Mouse (Mus musculus): ENCODE results near the gene Itsn1. TPM values are rescaled to one million over a fixed set of nuclear protein-coding genes. Genes with fewer than 3 reads are reported as not detected.

Gene Itsn1
- polyA plus RNA-seq, 1 experiment from 2014 or later, result 32.5 TPM

DNA sequence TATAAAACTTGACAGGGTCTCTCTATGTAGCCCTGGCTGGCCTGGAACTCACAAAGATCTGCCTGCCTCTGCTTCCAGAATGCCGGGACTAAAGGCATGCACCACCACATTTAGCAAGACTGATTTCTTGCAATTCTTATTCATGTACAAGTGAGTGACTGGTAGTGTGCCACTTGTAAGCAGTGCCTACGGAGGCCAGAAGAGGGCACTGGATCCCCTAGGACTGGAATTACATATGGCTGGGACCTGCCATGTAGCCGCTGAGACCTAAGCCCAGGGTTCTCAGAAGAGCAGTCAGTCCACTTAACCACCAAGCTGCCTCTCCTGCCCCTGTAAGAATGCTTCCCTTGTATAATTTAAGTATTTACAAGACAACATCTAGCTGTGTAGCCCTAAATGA is 4.8 kb upstream of the Itsn1 start:
- Histone ChIP-seq H3K9ac (ENCODE audit: low read length) (no peak overlapping the region), H3K4me1 (ENCODE audit: control insufficient read depth, insufficient read depth, low read length) (no peaks in the 10 kb centered on the region), H3K27me3 (ENCODE audit: control insufficient read depth, insufficient read depth, low read length) (no peaks in the 10 kb centered on the region), H3K4me3 (ENCODE audit: low read depth, low read length) (no peak overlapping the region), H3K9me3 (ENCODE audit: control insufficient read depth, low read length) (no peaks in the 10 kb centered on the region), H3K36me3 (ENCODE audit: control insufficient read depth, insufficient read depth, low read length) (peaks cover 5% of the 10 kb centered on the region; the same call in 1 of the 2 replicates), H3K27ac (replicated peaks; ENCODE audit: low read depth, low read length) (no peak overlapping the region), H3K4me2 (ENCODE audit: low read depth, severe bottlenecking) (no peak overlapping the region)
- DNase-seq (ENCODE audit: low spot score) (peak; percentile 66), ATAC-seq (ENCODE audit: insufficient number of reproducible peaks, low FRiP score, low TSS enrichment, low read depth) (no peak)
- WGBS, result 52% methylated on average over 3 of the region's 3 CpGs

GRCm38 (mm10) chr16:91727433-91727832 is 1.6 kb upstream of the Itsn1 start:
- peak overlapping the region; percentile 77; the same call in 1 of the 2 replicates for H3K4me3 ChIP-seq (ENCODE audit: low read depth, low read length)
- H3K27ac ChIP-seq (replicated peaks; ENCODE audit: low read depth, low read length), result no peak overlapping the region
- H3K27me3 ChIP-seq (ENCODE audit: control insufficient read depth, insufficient read depth, low read length), result no peaks in the 10 kb centered on the region
- DNase-seq (ENCODE audit: low spot score) (no peak), ATAC-seq (ENCODE audit: insufficient number of reproducible peaks, low FRiP score, low TSS enrichment, low read depth) (no peak)
- H3K4me2 ChIP-seq (ENCODE audit: low read depth, severe bottlenecking), result peak overlapping the region; percentile 76; the same call in 1 of the 2 replicates
- no peaks in the 10 kb centered on the region; the same call in 1 of the 2 replicates for H3K4me1 ChIP-seq (ENCODE audit: control insufficient read depth, insufficient read depth, low read length)
- no peaks in the 10 kb centered on the region for H3K9me3 ChIP-seq (ENCODE audit: control insufficient read depth, low read length)
- WGBS, result 87% methylated on average over 15 of the region's 15 CpGs
- no peaks in the 10 kb centered on the region for H3K36me3 ChIP-seq (ENCODE audit: control insufficient read depth, insufficient read depth, low read length)
- H3K9ac ChIP-seq (ENCODE audit: low read length), result no peak overlapping the region

- DNase-seq (ENCODE audit: low spot score), result peak; percentile 98
- Histone ChIP-seq H3K9ac (ENCODE audit: low read length) (peak within 1 kb of the TSS; percentile 89), H3K27ac (replicated peaks; ENCODE audit: low read depth, low read length) (peak within 1 kb of the TSS; percentile 90), H3K9me3 (ENCODE audit: control insufficient read depth, low read length) (no peaks in the 10 kb centered on the region), H3K36me3 (ENCODE audit: control insufficient read depth, insufficient read depth, low read length) (no peaks in the 10 kb centered on the region), H3K27me3 (ENCODE audit: control insufficient read depth, insufficient read depth, low read length) (no peaks in the 10 kb centered on the region), H3K4me1 (ENCODE audit: control insufficient read depth, insufficient read depth, low read length) (no peaks in the 10 kb centered on the region; the same call in 1 of the 2 replicates), H3K4me2 (ENCODE audit: low read depth, severe bottlenecking) (peak within 1 kb of the TSS; percentile 76), H3K4me3 (ENCODE audit: low read depth, low read length) (peak within 1 kb of the TSS; percentile 77)
- 2% methylated on average over 46 of the region's 46 CpGs for WGBS
- ATAC-seq (ENCODE audit: insufficient number of reproducible peaks, low FRiP score, low TSS enrichment, low read depth), result peak; percentile 93
These were observed 687 bp upstream of the Itsn1 start, which contains the start of gene Cryzl1 for GRCm38 (mm10) chr16:91728123-91729065. Gene Cryzl1 (minus strand): TSS chr16:91728975.

DNA sequence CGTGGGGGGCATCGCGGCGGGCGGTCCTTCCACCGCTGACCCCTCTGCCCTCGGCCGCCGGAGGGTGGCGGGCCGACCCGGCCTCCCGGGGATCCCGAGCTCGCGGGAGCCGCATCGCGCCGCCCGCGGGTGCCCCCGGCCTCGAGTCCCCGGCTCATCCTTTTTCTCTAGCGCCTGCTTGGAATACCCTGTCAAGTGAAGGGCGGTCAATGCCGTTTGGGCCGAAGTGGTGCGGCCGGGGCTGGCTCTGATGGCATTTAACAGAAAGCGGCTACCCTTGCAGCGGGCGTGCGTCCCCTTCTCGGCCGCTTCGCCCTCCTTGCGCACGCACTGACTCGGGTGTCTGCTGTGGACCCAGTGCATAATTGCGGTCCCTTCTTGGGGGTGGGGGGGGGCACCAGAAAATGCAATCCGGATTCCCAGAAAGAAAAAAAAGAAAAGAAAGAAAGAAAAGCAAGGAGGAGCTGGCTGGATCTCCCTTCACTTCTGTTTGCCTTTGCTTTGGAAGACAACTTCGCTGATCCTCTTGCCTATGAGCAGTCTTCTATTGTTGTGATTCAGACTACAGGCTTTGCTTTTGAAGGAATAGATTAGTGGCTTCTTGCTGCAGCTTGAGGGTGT is 850 bp downstream of the Itsn1 start:
- peak overlapping the region; percentile 77 for H3K4me3 ChIP-seq (ENCODE audit: low read depth, low read length)
- peak; percentile 74 for DNase-seq (ENCODE audit: low spot score)
- H3K36me3 ChIP-seq (ENCODE audit: control insufficient read depth, insufficient read depth, low read length), result no peaks in the 10 kb centered on the region
- H3K4me1 ChIP-seq (ENCODE audit: control insufficient read depth, insufficient read depth, low read length), result no peaks in the 10 kb centered on the region; the same call in 1 of the 2 replicates
- H3K27ac ChIP-seq (replicated peaks; ENCODE audit: low read depth, low read length), result peak overlapping the region; percentile 90
- no peaks in the 10 kb centered on the region for H3K9me3 ChIP-seq (ENCODE audit: control insufficient read depth, low read length)
- no peak for ATAC-seq (ENCODE audit: insufficient number of reproducible peaks, low FRiP score, low TSS enrichment, low read depth)
- H3K27me3 ChIP-seq (ENCODE audit: control insufficient read depth, insufficient read depth, low read length), result no peaks in the 10 kb centered on the region
- WGBS, result under 1% methylated on average over 29 of the region's 44 CpGs
- H3K4me2 ChIP-seq (ENCODE audit: low read depth, severe bottlenecking), result peak overlapping the region; percentile 53
- peak overlapping the region; percentile 89 for H3K9ac ChIP-seq (ENCODE audit: low read length)

- peak overlapping the region; percentile 77 for H3K4me3 ChIP-seq (ENCODE audit: low read depth, low read length)
- WGBS, result 2% methylated on average over 11 of the region's 11 CpGs
- peak overlapping the region; percentile 53 for H3K4me2 ChIP-seq (ENCODE audit: low read depth, severe bottlenecking)
- no peaks in the 10 kb centered on the region for H3K36me3 ChIP-seq (ENCODE audit: control insufficient read depth, insufficient read depth, low read length)
- no peak overlapping the region for H3K27ac ChIP-seq (replicated peaks; ENCODE audit: low read depth, low read length)
- no peaks in the 10 kb centered on the region for H3K27me3 ChIP-seq (ENCODE audit: control insufficient read depth, insufficient read depth, low read length)
- peak overlapping the region; percentile 89 for H3K9ac ChIP-seq (ENCODE audit: low read length)
- no peaks in the 10 kb centered on the region; the same call in 1 of the 2 replicates for H3K4me1 ChIP-seq (ENCODE audit: control insufficient read depth, insufficient read depth, low read length)
- no peaks in the 10 kb centered on the region for H3K9me3 ChIP-seq (ENCODE audit: control insufficient read depth, low read length)
- DNase-seq (ENCODE audit: low spot score) (no peak), ATAC-seq (ENCODE audit: insufficient number of reproducible peaks, low FRiP score, low TSS enrichment, low read depth) (no peak)
These were observed 1.4 kb downstream of the Itsn1 start for GRCm38 (mm10) chr16:91730446-91730845.

GRCm38 (mm10) chr16:91732816-91733215 is 3.7 kb downstream of the Itsn1 start:
- DNase-seq (ENCODE audit: low spot score) (no peak), ATAC-seq (ENCODE audit: insufficient number of reproducible peaks, low FRiP score, low TSS enrichment, low read depth) (no peak)
- Histone ChIP-seq H3K9me3 (ENCODE audit: control insufficient read depth, low read length) (no peaks in the 10 kb centered on the region), H3K36me3 (ENCODE audit: control insufficient read depth, insufficient read depth, low read length) (no peaks in the 10 kb centered on the region), H3K4me1 (ENCODE audit: control insufficient read depth, insufficient read depth, low read length) (no peaks in the 10 kb centered on the region; the same call in 1 of the 2 replicates), H3K4me3 (ENCODE audit: low read depth, low read length) (no peak overlapping the region), H3K27me3 (ENCODE audit: control insufficient read depth, insufficient read depth, low read length) (no peaks in the 10 kb centered on the region), H3K27ac (replicated peaks; ENCODE audit: low read depth, low read length) (no peak overlapping the region), H3K9ac (ENCODE audit: low read length) (no peak overlapping the region), H3K4me2 (ENCODE audit: low read depth, severe bottlenecking) (no peak overlapping the region)
- 81% methylated on average over 2 of the region's 2 CpGs for WGBS

- Histone ChIP-seq H3K4me3 (ENCODE audit: low read depth, low read length) (no peak overlapping the region), H3K36me3 (ENCODE audit: control insufficient read depth, insufficient read depth, low read length) (no peaks in the 10 kb centered on the region), H3K9ac (ENCODE audit: low read length) (no peak overlapping the region), H3K27ac (replicated peaks; ENCODE audit: low read depth, low read length) (no peak overlapping the region), H3K9me3 (ENCODE audit: control insufficient read depth, low read length) (no peaks in the 10 kb centered on the region), H3K4me1 (ENCODE audit: control insufficient read depth, insufficient read depth, low read length) (no peaks in the 10 kb centered on the region; the same call in 1 of the 2 replicates), H3K4me2 (ENCODE audit: low read depth, severe bottlenecking) (no peak overlapping the region), H3K27me3 (ENCODE audit: control insufficient read depth, insufficient read depth, low read length) (no peaks in the 10 kb centered on the region)
- ATAC-seq (ENCODE audit: insufficient number of reproducible peaks, low FRiP score, low TSS enrichment, low read depth), result no peak
- 78% methylated on average over 5 of the region's 5 CpGs for WGBS
- DNase-seq (ENCODE audit: low spot score), result no peak
These were observed 5.7 kb downstream of the Itsn1 start for GRCm38 (mm10) chr16:91734771-91735170.

- 81% methylated on average over 7 of the region's 7 CpGs for WGBS
- no peaks in the 10 kb centered on the region for H3K36me3 ChIP-seq (ENCODE audit: control insufficient read depth, insufficient read depth, low read length)
- no peak for ATAC-seq (ENCODE audit: insufficient number of reproducible peaks, low FRiP score, low TSS enrichment, low read depth)
- no peaks in the 10 kb centered on the region; the same call in 1 of the 2 replicates for H3K4me1 ChIP-seq (ENCODE audit: control insufficient read depth, insufficient read depth, low read length)
- H3K9me3 ChIP-seq (ENCODE audit: control insufficient read depth, low read length), result no peaks in the 10 kb centered on the region
- no peak overlapping the region for H3K9ac ChIP-seq (ENCODE audit: low read length)
- no peaks in the 10 kb centered on the region for H3K27me3 ChIP-seq (ENCODE audit: control insufficient read depth, insufficient read depth, low read length)
- H3K27ac ChIP-seq (replicated peaks; ENCODE audit: low read depth, low read length), result no peak overlapping the region
- no peak overlapping the region for H3K4me3 ChIP-seq (ENCODE audit: low read depth, low read length)
- DNase-seq (ENCODE audit: low spot score), result no peak
- no peak overlapping the region for H3K4me2 ChIP-seq (ENCODE audit: low read depth, severe bottlenecking)
These were observed 7.2 kb downstream of the Itsn1 start for GRCm38 (mm10) chr16:91736046-91736816.
